Mouse (Mus musculus): ENCODE data around the gene S100a14.

S100a14 gene

DNA sequence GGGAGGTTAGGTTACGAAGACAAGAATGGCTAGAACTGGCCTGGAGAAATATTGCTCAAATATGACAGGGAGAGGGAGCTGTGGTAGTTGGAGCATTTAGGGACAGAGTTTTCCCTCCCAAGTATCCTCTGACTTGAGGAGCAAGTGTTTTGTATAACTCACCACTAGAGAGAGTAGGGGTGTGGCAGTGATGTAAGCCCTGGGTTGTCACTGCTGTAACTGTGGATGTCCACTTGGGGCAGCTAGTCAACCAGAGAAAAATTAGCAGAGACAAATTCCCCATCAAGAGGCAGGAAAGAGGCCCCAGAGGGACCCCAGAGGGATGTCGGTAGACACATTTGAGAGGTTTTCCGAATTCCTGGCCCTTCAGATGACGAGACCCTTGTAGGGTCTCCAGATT, 1.2 kb upstream of the S100a14 start:
- DNase-seq, result peak; percentile 46

- no peak for DNase-seq
Observed at GRCm38 (mm10) chr3:90526076-90526475, 580 bp upstream of the S100a14 start.

DNA sequence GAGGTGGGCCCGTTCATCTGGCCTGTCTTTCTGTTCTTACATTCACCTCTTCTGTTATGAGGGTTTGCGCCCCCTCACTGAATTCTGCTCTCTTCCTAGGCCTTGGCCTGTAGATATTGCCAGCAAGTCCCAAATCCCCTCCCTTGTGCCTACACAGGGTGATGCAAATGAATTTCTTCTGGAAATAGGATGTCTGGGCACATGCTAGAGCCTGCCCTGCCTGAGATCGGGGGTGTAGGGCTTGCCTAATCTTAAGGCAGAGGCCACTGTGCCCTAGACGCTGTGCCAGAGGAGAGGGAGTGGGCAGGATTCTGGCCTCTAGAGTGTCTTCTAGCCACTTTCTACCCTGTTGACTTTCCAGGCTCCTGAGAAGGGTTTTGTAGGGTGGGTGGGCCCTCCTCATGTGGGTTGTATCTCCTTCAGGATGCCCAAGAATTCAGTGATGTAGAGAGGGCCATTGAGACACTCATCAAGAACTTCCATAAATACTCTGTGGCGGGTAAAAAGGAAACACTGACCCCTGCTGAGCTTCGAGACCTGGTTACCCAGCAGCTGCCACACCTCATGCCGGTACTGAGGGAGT, 726 bp downstream of the S100a14 start:
- DNase-seq, result no peak

DNA sequence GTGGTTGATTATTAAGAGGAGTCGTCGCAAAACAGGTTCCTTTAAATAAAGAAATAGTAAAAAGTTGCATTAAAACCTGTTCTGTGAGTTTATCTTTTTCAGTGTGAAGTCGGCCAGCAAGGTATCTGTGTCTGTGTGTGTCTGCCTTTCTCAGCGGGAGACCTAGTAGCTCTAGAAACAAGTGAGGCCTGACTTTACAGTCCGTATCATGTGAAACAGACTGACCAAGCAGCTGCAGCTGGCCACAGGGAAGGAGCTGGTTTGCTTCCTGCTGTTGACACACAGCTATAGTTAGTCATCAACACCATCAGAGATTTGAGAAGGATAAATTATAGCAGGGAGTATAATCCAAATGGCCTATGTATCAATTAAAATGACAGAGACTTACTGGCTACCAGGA, 5.1 kb downstream of the S100a14 start:
- DNase-seq, result no peak

DNA sequence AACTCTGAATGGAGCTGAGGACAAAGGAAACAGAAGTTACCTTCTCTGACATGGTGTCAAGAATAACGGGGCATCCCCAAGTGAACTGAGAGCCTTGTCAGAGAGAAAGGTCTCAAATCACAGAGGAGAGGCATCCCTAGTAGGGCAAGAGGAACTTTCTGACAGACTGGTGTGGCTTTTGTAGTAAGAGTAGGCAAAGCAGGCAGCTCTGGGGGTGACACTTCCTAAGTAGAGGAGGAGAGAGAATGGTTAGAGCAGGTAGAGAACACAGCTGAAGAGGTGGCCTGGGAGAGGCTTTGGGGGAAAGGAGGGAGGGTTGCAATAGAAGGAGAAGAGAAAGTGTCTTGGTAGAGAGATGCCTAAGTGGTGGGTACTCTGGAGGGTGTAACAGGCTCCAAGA, 8.8 kb downstream of the S100a14 start:
- DNase-seq, result no peak

- DNase-seq, result peak; percentile 18
Observed at GRCm38 (mm10) chr3:90537141-90537904, 10.7 kb downstream of the S100a14 start, which contains the start of gene S100a16. S100a16 (plus strand) TSS chr3:90537254.

DNA sequence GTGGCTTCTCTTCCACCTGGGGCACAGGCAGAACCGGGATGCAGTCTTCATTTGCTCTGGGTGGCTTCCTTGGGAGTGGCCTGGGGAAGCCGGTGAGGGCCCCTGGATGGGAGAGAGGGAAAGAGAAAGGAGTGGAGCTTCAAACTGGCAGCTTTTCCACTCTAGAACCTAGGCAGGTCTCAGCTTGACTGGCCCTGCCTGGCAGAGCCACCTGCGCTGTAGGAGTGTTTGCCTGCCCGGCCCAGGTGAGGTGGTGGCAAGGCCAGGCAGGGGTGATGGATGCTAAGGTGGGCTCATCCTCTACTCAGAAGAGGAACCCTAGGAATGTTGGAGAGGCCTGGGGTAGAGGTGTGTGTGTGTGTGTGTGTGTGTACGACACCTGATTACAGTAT, 11.2 kb downstream of the S100a14 start:
- DNase-seq, result no peak

- DNase-seq, result peak; percentile 34
Observed at GRCm38 (mm10) chr3:90540904-90541303, 14.2 kb downstream of the S100a14 start.

DNA sequence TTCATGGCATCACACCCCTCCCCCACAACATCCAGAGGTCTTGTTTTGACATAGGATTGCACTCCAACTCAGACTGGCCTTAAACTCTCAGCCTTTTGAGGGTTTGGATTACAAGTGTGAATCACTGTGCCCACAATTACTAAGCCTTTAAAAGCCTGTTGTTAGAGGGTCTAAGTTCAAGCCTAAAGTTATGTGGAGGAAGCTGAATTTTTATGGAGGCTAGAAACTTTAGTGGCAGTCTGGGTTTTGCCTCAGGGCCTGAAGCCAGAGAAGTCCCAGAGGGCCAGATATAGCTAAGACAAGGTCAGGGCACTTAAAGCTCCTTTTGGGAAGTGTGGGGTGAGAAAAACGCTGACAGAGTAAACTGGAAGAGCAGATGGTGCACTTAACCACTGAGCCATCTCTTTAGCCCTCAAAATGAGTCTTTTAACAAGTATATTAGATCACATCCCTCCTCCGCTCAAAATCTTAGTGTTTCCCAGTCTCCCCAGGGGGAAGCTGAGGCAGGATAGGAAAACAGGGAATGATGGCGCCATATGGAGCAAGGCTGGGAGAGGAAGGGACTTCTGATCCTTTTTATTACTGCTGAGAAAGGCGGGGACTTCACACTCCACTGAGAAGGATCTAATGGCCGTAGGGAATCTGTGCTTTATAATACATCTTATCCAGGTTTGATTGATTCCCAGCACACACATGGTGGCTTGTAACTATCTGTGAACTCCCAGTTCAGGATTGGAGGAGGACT, 23.2 kb downstream of the S100a14 start:
- peak; percentile 32 for DNase-seq

DNA sequence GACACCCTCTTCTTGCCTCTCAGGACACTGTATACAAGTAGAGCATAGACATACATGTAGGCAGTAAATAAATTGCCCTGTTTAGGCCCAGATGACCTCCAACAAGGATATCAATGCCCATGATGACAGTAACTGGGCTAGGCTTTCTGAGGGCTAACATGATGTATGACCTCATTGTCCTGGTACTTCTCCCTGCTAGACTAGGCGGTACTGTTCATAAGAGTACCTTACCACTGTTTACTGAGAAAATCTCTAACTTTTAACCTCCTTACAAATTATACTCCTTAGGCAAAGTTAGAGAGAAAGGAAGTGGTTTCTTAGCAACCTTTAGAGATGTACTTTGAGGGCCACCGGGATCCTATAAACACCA, 23.8 kb downstream of the S100a14 start:
- DNase-seq, result no peak

DNA sequence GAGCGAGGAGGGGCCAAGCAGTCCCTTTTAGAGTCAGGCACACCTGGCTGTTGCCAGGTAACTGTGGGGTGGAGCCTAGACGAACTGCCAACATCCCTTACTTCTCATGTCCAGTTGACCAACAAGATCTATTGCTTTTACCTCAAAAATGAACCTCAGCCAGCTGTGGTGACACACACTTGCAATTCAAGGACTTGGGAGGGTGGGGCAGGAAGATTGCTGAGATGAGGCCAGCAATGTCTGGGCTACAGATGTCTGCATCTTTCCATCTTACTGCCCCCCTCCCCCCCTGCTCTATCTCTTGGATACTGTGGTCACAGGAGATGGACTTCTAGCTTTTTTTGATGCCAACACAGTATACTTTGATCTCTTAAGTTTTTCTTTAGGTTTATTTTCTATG, 25.6 kb downstream of the S100a14 start:
- no peak for DNase-seq

DNA sequence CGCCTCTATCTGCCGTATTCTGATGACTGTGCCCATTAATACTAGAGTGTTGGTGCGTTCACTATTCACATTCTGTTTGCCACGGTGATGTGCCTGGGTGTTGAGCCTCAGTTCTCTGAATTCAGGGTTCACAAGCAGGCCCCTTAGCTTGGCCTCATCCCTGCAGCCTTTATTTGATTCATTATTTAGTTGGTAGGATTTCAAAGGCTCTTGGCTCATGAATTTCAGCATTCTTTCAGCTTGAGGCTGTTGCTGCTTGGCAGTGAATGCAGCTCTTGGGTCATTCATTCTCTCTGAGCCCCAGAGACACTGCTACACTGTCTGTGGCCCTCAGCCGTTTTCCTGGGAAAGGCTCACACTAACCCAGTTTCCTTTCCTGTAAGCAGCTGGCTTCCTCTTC, 29.3 kb downstream of the S100a14 start:
- DNase-seq, result peak; percentile 23

- DNase-seq, result no peak
Observed at GRCm38 (mm10) chr3:90560008-90560628, 33.5 kb downstream of the S100a14 start, which contains the start of gene S100a3. S100a3 (plus strand) TSS chr3:90560578.

DNA sequence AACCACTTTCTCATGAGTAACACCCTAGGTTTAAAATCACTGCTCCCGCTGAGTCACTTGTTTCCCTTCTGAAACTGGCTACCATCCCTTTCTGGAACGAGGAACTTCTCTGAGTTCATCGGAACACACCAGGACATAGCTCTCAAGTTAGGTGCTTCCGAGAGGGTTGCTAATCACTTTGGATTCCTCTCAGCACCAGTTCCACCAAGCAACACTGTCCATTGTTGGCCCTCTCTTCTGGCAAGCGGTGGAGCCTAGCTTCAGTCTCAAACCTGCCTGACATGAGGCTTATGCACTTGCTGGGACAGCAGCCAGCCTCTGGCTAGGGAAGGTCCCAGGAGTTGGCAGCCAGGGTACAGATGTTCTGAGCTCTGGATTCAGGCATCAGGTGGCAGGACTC, 48.0 kb downstream of the S100a14 start:
- DNase-seq, result no peak

DNA sequence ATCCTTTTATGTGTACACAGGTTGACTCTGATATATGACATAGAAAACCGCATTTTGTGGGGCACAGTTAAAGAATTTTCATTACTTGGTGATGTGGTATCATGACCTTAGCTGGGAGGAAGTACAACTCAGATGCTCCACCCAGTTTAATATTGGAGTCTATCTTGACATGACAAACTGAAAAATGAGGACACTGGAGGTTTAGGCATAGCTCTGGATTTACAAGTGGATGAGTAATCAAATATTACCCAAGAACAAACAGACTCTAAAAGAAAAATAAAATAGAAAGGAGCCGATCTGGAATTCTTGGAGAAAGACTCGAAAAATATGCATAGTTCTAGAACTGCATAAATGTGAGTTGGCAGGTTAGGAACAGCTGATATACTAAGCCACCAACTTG, 48.7 kb downstream of the S100a14 start:
- no peak for DNase-seq

DNA sequence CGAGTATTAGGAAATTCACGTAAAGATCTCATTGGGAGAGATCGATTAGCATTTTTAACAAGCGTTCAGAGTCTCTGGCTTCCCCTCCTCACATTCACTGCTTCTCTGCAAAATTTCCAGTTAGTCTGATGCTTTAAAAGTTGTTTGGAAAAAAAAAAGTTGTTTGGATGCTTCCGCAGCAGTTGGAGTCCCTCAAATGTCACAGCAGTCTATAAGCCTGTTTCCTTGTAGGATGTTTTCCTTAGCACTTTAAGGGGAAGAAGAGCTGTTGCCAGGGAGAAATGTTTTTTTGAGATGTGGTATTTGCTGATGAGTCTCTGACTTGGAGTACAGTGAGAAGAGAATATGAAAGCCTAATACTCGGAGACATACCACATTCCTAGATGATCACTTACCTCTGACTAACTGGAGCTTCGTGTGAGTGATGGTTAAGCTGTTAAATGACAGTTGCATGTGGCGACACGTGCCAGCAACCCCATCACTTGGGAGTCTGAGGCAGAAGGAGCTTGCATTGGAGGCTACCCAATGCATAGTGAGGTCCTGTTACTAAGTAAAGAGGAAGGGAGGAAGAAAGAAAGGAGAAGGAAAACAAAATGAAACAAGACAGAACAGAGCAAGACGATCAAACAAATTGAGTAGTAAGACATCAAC, 49.8 kb downstream of the S100a14 start:
- DNase-seq, result no peak

All from embryo, embryonic 11 days (tissue).